Mouse (Mus musculus): Measurements from ENCODE around the gene Ttc3.

Ttc3 gene

GRCm38 (mm10) chr16:94517606-94518005 lies 147.2 kb downstream of the Ttc3 start:
- DNase-seq, result no peak
